Mouse (Mus musculus): ENCODE results near the gene Jmy.
"Not testable (repeated sequence)": the region's sequence is repeated elsewhere in the genome, so short reads cannot be mapped to it uniquely, and the experiment has no call there.

Gene Jmy

GRCm38 (mm10) chr13:93499167-93499972, at the start of gene Jmy:
TSS of gene Jmy (minus strand) at chr13:93499808.
- ATAC-seq (ENCODE audit: insufficient number of reproducible peaks, low FRiP score, low TSS enrichment) = peak; percentile 90

GRCm38 (mm10) chr13:93547641-93548040, 48.0 kb upstream of the Jmy start:
- no peak for ATAC-seq (ENCODE audit: insufficient number of reproducible peaks, low FRiP score, low TSS enrichment)

GRCm38 (mm10) chr13:93546011-93546410, 46.4 kb upstream of the Jmy start:
- ATAC-seq (ENCODE audit: insufficient number of reproducible peaks, low FRiP score, low TSS enrichment) = no peak

- no peak for ATAC-seq (ENCODE audit: insufficient number of reproducible peaks, low FRiP score, low TSS enrichment)
Measured at GRCm38 (mm10) chr13:93544274-93544673, 44.7 kb upstream of the Jmy start.

GRCm38 (mm10) chr13:93539311-93539710, 39.7 kb upstream of the Jmy start:
- ATAC-seq (ENCODE audit: insufficient number of reproducible peaks, low FRiP score, low TSS enrichment) = no peak

- ATAC-seq (ENCODE audit: insufficient number of reproducible peaks, low FRiP score, low TSS enrichment) = no peak
Measured at GRCm38 (mm10) chr13:93518753-93519319, 19.2 kb upstream of the Jmy start.

GRCm38 (mm10) chr13:93517223-93517622, 17.6 kb upstream of the Jmy start:
- no peak for ATAC-seq (ENCODE audit: insufficient number of reproducible peaks, low FRiP score, low TSS enrichment)

GRCm38 (mm10) chr13:93514000-93514795, 14.6 kb upstream of the Jmy start:
- ATAC-seq (ENCODE audit: insufficient number of reproducible peaks, low FRiP score, low TSS enrichment) = no peak

- no peak for ATAC-seq (ENCODE audit: insufficient number of reproducible peaks, low FRiP score, low TSS enrichment)
Measured at GRCm38 (mm10) chr13:93510447-93511180, 11.0 kb upstream of the Jmy start.

- ATAC-seq (ENCODE audit: insufficient number of reproducible peaks, low FRiP score, low TSS enrichment) = not testable (repeated sequence)
Measured at GRCm38 (mm10) chr13:93506920-93507319, 7.3 kb upstream of the Jmy start.

- no peak for ATAC-seq (ENCODE audit: insufficient number of reproducible peaks, low FRiP score, low TSS enrichment)
Measured at GRCm38 (mm10) chr13:93501724-93502123, 2.1 kb upstream of the Jmy start.

GRCm38 (mm10) chr13:93499973-93500633, 495 bp upstream of the Jmy start:
- no peak for ATAC-seq (ENCODE audit: insufficient number of reproducible peaks, low FRiP score, low TSS enrichment)

- peak; percentile 10; the same call in 1 of the 2 replicates for ATAC-seq (ENCODE audit: insufficient number of reproducible peaks, low FRiP score, low TSS enrichment)
Measured at GRCm38 (mm10) chr13:93498211-93499166, 1.1 kb downstream of the Jmy start.

- no peak for ATAC-seq (ENCODE audit: insufficient number of reproducible peaks, low FRiP score, low TSS enrichment)
Measured at GRCm38 (mm10) chr13:93496977-93497376, 2.6 kb downstream of the Jmy start.

GRCm38 (mm10) chr13:93488510-93488909, 11.1 kb downstream of the Jmy start:
- ATAC-seq (ENCODE audit: insufficient number of reproducible peaks, low FRiP score, low TSS enrichment) = no peak

GRCm38 (mm10) chr13:93487734-93488133, 11.9 kb downstream of the Jmy start:
- no peak for ATAC-seq (ENCODE audit: insufficient number of reproducible peaks, low FRiP score, low TSS enrichment)

GRCm38 (mm10) chr13:93484276-93484675, 15.3 kb downstream of the Jmy start:
- no peak for ATAC-seq (ENCODE audit: insufficient number of reproducible peaks, low FRiP score, low TSS enrichment)

GRCm38 (mm10) chr13:93481110-93481509, 18.5 kb downstream of the Jmy start:
- no peak for ATAC-seq (ENCODE audit: insufficient number of reproducible peaks, low FRiP score, low TSS enrichment)

- ATAC-seq (ENCODE audit: insufficient number of reproducible peaks, low FRiP score, low TSS enrichment) = no peak
Measured at GRCm38 (mm10) chr13:93478344-93478743, 21.3 kb downstream of the Jmy start.

Measured in cerebellum, adult (tissue).